Mouse (Mus musculus) monocyte, adult 2 months (primary cell): ENCODE data around the gene Mas1.
"Not testable (repeated sequence)": the region's sequence is repeated elsewhere in the genome, so short reads cannot be mapped to it uniquely, and the experiment has no call there.

Experiments
- DNase-seq, 2 experiments: peaks; one replicate each; pipeline ENCODE4 v3.0.0; 2022; ENCODE audit warnings: low spot score in 2 of 2, low read depth in 1 of 2

Mas1 gene

GRCm38 (mm10) chr17:12868043-12868442 is at the start of gene Mas1:
TSS of gene Mas1 (minus strand) at chr17:12868143.
- DNase-seq = no peak

GRCm38 (mm10) chr17:12916588-12917380 is 48.8 kb upstream of the Mas1 start:
- no peak for DNase-seq

GRCm38 (mm10) chr17:12915881-12916583 is 48.1 kb upstream of the Mas1 start, which contains the start of gene Mrpl18:
TSS of gene Mrpl18 (minus strand) at chr17:12916345.
- peak; percentile 95 to 99 for DNase-seq

GRCm38 (mm10) chr17:12915488-12915880 is 47.5 kb upstream of the Mas1 start, which contains the start of gene Tcp1:
TSS of gene Tcp1 (plus strand) at chr17:12915701.
- DNase-seq = no peak

- no peak for DNase-seq
Measured at GRCm38 (mm10) chr17:12910391-12910790, 42.4 kb upstream of the Mas1 start.

GRCm38 (mm10) chr17:12909361-12910280 is 41.7 kb upstream of the Mas1 start, which contains the start of gene Pnldc1:
TSS of gene Pnldc1 (minus strand) at chr17:12910230.
- no peak for DNase-seq

GRCm38 (mm10) chr17:12906436-12906835 is 38.5 kb upstream of the Mas1 start:
- no peak for DNase-seq

- no peak for DNase-seq
Measured at GRCm38 (mm10) chr17:12905810-12906209, 37.9 kb upstream of the Mas1 start.

- DNase-seq = no peak
Measured at GRCm38 (mm10) chr17:12904349-12904748, 36.4 kb upstream of the Mas1 start.

GRCm38 (mm10) chr17:12903372-12904333 is 35.7 kb upstream of the Mas1 start:
- DNase-seq = no peak

GRCm38 (mm10) chr17:12902291-12902690 is 34.3 kb upstream of the Mas1 start:
- DNase-seq = no peak

- DNase-seq = not testable (repeated sequence)
Measured at GRCm38 (mm10) chr17:12898607-12899006, 30.7 kb upstream of the Mas1 start.

- DNase-seq = no peak
Measured at GRCm38 (mm10) chr17:12897674-12898073, 29.7 kb upstream of the Mas1 start.

- no peak for DNase-seq
Measured at GRCm38 (mm10) chr17:12892033-12892432, 24.1 kb upstream of the Mas1 start.

- DNase-seq = no peak
Measured at GRCm38 (mm10) chr17:12891054-12891453, 23.1 kb upstream of the Mas1 start.

- DNase-seq = no peak
Measured at GRCm38 (mm10) chr17:12887021-12887775, 19.3 kb upstream of the Mas1 start.

- DNase-seq = no peak
Measured at GRCm38 (mm10) chr17:12886620-12887019, 18.7 kb upstream of the Mas1 start.

- no peak for DNase-seq
Measured at GRCm38 (mm10) chr17:12881216-12881615, 13.3 kb upstream of the Mas1 start.

- peak; percentile 20 to 44 for DNase-seq
Measured at GRCm38 (mm10) chr17:12880178-12880577, 12.2 kb upstream of the Mas1 start.
